Mouse (Mus musculus) liver, embryonic 16.5 days (tissue): ENCODE results near the gene Dok5. TPM values are rescaled to one million over a fixed set of nuclear protein-coding genes. Genes with fewer than 3 reads are reported as not detected.

Experiments
- ATAC-seq: fragments of 200-750 bp; cut with Nextera tagmentation; 2 replicates; pipeline ENCODE4 v1.8.0; 2017; ENCODE audit warnings: low read depth, mild to moderate bottlenecking, moderate number of reproducible peaks, moderate library complexity
- H3K27ac ChIP-seq: fragments of 300-500 bp; sonication (generic); 2 replicates; pipeline ENCODE4 v1.5.1; 2014; ENCODE audit warnings: mild to moderate bottlenecking, low read length
- H3K27me3 ChIP-seq: fragments of 300-500 bp; sonication (generic); 2 replicates; pipeline ENCODE4 v1.6.1; 2014; ENCODE audit warnings: low read depth, low read length, mixed read lengths; ENCODE audit not compliant: control insufficient read depth, insufficient read depth
- H3K36me3 ChIP-seq: fragments of 300-500 bp; sonication (generic); 2 replicates; pipeline ENCODE4 v1.6.1; 2014; ENCODE audit warnings: mild to moderate bottlenecking; ENCODE audit not compliant: control insufficient read depth, insufficient read depth
- H3K4me1 ChIP-seq: fragments of 300-500 bp; sonication (generic); 2 replicates; pipeline ENCODE4 v1.6.1; 2014; ENCODE audit warnings: low read depth, low read length, mixed read lengths; ENCODE audit not compliant: control insufficient read depth
- H3K4me2 ChIP-seq: fragments of 300-500 bp; sonication (generic); 2 replicates; pipeline ENCODE4 v1.6.1; 2014; ENCODE audit warnings: low read depth, low read length, mixed read lengths
- H3K4me3 ChIP-seq: fragments of 300-500 bp; sonication (generic); 2 replicates; pipeline ENCODE4 v1.5.1; 2014; ENCODE audit warnings: low read depth, mild to moderate bottlenecking, low read length
- H3K9ac ChIP-seq: fragments of 300-500 bp; sonication (generic); 2 replicates; pipeline ENCODE4 v1.6.1; 2014; ENCODE audit warnings: low read depth, low read length
- H3K9me3 ChIP-seq: fragments of 300-500 bp; sonication (generic); replicated peaks from 2 replicates; pipeline ENCODE4 v1.6.1; 2016; ENCODE audit warnings: low read length; ENCODE audit not compliant: control insufficient read depth
- WGBS: fragments of 180-500 bp; shearing (Covaris S2); extraction: QIAGEN DNeasy Blood & Tissue Kit; methylation state at CpG from one replicate; pipeline ENCODE4 v1.1.7; 2014; ENCODE audit not compliant: insufficient replicate concordance; 5-methylcytosine and 5-hydroxymethylcytosine counted together
- polyA plus RNA-seq: library from polyadenylated mRNA; unstranded; fragments of >200 nt; fragmentation: Nextera tagmentation; extraction: Ambion mirVana; gene quantifications from 2 replicates; pipeline ENCODE4 v1.2.1, GENCODE M21; 2015

The Dok5 gene
- polyA plus RNA-seq, 1 experiment from 2014 or later = 0.58 TPM

GRCm38 (mm10) chr2:170871469-170871868, 139.9 kb downstream of the Dok5 start:
- no peak overlapping the region for H3K27ac ChIP-seq
- H3K9me3 ChIP-seq = no peaks in the 10 kb centered on the region
- no peak for ATAC-seq
- no peak overlapping the region for H3K4me2 ChIP-seq
- no peaks in the 10 kb centered on the region for H3K4me1 ChIP-seq
- no peak overlapping the region for H3K4me3 ChIP-seq
- H3K27me3 ChIP-seq = no peaks in the 10 kb centered on the region
- 46% methylated on average over 3 of the region's 3 CpGs for WGBS
- no peak overlapping the region for H3K9ac ChIP-seq
- no peaks in the 10 kb centered on the region for H3K36me3 ChIP-seq

- H3K9me3 ChIP-seq = no peaks in the 10 kb centered on the region
- H3K4me2 ChIP-seq = no peak overlapping the region
- H3K4me1 ChIP-seq = no peaks in the 10 kb centered on the region
- H3K27me3 ChIP-seq = no peaks in the 10 kb centered on the region
- no peak for ATAC-seq
- H3K27ac ChIP-seq = no peak overlapping the region
- 10% methylated on average over 8 of the region's 8 CpGs for WGBS
- H3K4me3 ChIP-seq = no peak overlapping the region
- no peaks in the 10 kb centered on the region for H3K36me3 ChIP-seq
- no peak overlapping the region for H3K9ac ChIP-seq
Observed at GRCm38 (mm10) chr2:170873382-170873781, 141.8 kb downstream of the Dok5 start.

GRCm38 (mm10) chr2:170877515-170877914, 145.9 kb downstream of the Dok5 start:
- no peaks in the 10 kb centered on the region for H3K36me3 ChIP-seq
- H3K9ac ChIP-seq = no peak overlapping the region
- ATAC-seq = no peak
- WGBS = 4% methylated on average over 4 of the region's 4 CpGs
- no peaks in the 10 kb centered on the region for H3K9me3 ChIP-seq
- no peak overlapping the region for H3K27ac ChIP-seq
- no peaks in the 10 kb centered on the region for H3K27me3 ChIP-seq
- no peak overlapping the region for H3K4me3 ChIP-seq
- H3K4me2 ChIP-seq = no peak overlapping the region
- H3K4me1 ChIP-seq = no peaks in the 10 kb centered on the region

GRCm38 (mm10) chr2:170877936-170878335, 146.3 kb downstream of the Dok5 start:
- H3K27me3 ChIP-seq = no peaks in the 10 kb centered on the region
- no peaks in the 10 kb centered on the region for H3K4me1 ChIP-seq
- H3K9ac ChIP-seq = no peak overlapping the region
- 59% methylated on average over 5 of the region's 5 CpGs for WGBS
- no peak overlapping the region for H3K4me2 ChIP-seq
- H3K4me3 ChIP-seq = no peak overlapping the region
- H3K36me3 ChIP-seq = no peaks in the 10 kb centered on the region
- no peak for ATAC-seq
- H3K27ac ChIP-seq = no peak overlapping the region
- no peaks in the 10 kb centered on the region for H3K9me3 ChIP-seq

- Histone ChIP-seq H3K27me3 (no peaks in the 10 kb centered on the region), H3K36me3 (no peaks in the 10 kb centered on the region), H3K27ac (no peak overlapping the region), H3K4me1 (no peaks in the 10 kb centered on the region), H3K9ac (no peak overlapping the region), H3K9me3 (no peaks in the 10 kb centered on the region), H3K4me2 (no peak overlapping the region), H3K4me3 (no peak overlapping the region)
- 44% methylated on average over 4 of the region's 4 CpGs for WGBS
- ATAC-seq = no peak
Observed at GRCm38 (mm10) chr2:170884209-170884801, 152.7 kb downstream of the Dok5 start.

- no peak overlapping the region for H3K27ac ChIP-seq
- no peak overlapping the region for H3K4me2 ChIP-seq
- H3K4me3 ChIP-seq = no peak overlapping the region
- no peak for ATAC-seq
- H3K27me3 ChIP-seq = no peaks in the 10 kb centered on the region
- H3K9me3 ChIP-seq = no peaks in the 10 kb centered on the region
- 38% methylated on average over 9 of the region's 9 CpGs for WGBS
- no peaks in the 10 kb centered on the region for H3K4me1 ChIP-seq
- H3K36me3 ChIP-seq = no peaks in the 10 kb centered on the region
- H3K9ac ChIP-seq = no peak overlapping the region
Observed at GRCm38 (mm10) chr2:170887984-170888383, 156.4 kb downstream of the Dok5 start.

- no peak overlapping the region for H3K4me2 ChIP-seq
- H3K9me3 ChIP-seq = no peaks in the 10 kb centered on the region
- H3K9ac ChIP-seq = no peak overlapping the region
- no peak overlapping the region for H3K4me3 ChIP-seq
- H3K36me3 ChIP-seq = no peaks in the 10 kb centered on the region
- no peak overlapping the region for H3K27ac ChIP-seq
- no peaks in the 10 kb centered on the region for H3K4me1 ChIP-seq
- no peak for ATAC-seq
- H3K27me3 ChIP-seq = no peaks in the 10 kb centered on the region
- WGBS = 60% methylated on average over 8 of the region's 8 CpGs
Observed at GRCm38 (mm10) chr2:170895096-170895495, 163.5 kb downstream of the Dok5 start.

- no peak for ATAC-seq
- no peak overlapping the region for H3K4me3 ChIP-seq
- H3K9ac ChIP-seq = no peak overlapping the region
- WGBS = 70% methylated on average over 13 of the region's 13 CpGs
- H3K4me2 ChIP-seq = no peak overlapping the region
- no peaks in the 10 kb centered on the region for H3K4me1 ChIP-seq
- H3K36me3 ChIP-seq = no peaks in the 10 kb centered on the region
- no peaks in the 10 kb centered on the region for H3K27me3 ChIP-seq
- H3K9me3 ChIP-seq = peaks cover 3% of the 10 kb centered on the region
- H3K27ac ChIP-seq = no peak overlapping the region
Observed at GRCm38 (mm10) chr2:170902204-170903028, 170.8 kb downstream of the Dok5 start.

- no peak for ATAC-seq
Observed at GRCm38 (mm10) chr2:170903029-170903306, 171.4 kb downstream of the Dok5 start.

More at GRCm38 (mm10) chr2:170903029-170903306, 171.4 kb downstream of the Dok5 start:
- Histone ChIP-seq H3K36me3 (no peaks in the 10 kb centered on the region), H3K9me3 (peaks cover 3% of the 10 kb centered on the region), H3K27me3 (no peaks in the 10 kb centered on the region), H3K4me1 (no peaks in the 10 kb centered on the region), H3K4me2 (no peak overlapping the region), H3K4me3 (no peak overlapping the region), H3K9ac (no peak overlapping the region), H3K27ac (no peak overlapping the region)
- WGBS = 67% methylated on average over 7 of the region's 7 CpGs
